Mouse (Mus musculus): ENCODE data around the gene Phb. TPM values are rescaled to one million over a fixed set of nuclear protein-coding genes. Genes with fewer than 3 reads are reported as not detected.

The Phb gene
- polyA plus RNA-seq, 1 experiment from 2014 or later, result 225 TPM

DNA sequence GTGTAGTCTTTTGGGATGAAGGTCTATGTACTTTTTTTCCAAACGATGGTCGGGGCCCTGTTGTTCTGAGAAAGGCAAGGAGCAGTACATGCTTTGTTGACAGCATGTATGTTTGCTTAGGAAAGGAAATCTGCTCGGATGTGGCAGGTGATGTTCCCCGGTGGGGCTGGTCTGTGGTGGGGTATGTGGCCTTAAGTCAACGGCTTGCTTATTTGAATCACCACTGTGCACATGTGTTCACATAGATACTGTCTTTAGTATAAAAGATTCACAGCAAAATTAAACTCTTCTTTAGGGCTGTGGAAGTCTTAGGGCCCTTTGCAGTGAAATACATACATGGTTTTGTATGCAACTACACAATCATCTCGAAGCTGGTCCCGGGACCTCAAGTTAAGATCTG lies 47.7 kb downstream of the Phb start:
- no peak for ATAC-seq (ENCODE audit: insufficient read depth, low FRiP score, low read depth)
- no peak overlapping the region for H3K27ac ChIP-seq
- peak overlapping the region; percentile 78 for H3K4me2 ChIP-seq
- H3K9ac ChIP-seq, result no peak overlapping the region
- H3K4me1 ChIP-seq, result peaks cover 15% of the 10 kb centered on the region; the same call in 1 of the 2 replicates
- H3K27me3 ChIP-seq (replicated peaks), result no peaks in the 10 kb centered on the region
- H3K9me3 ChIP-seq, result no peaks in the 10 kb centered on the region
- no peaks in the 10 kb centered on the region for H3K36me3 ChIP-seq
- peak overlapping the region; percentile 98 for H3K4me3 ChIP-seq (replicated peaks)
- WGBS, result 26% methylated on average over 7 of the region's 7 CpGs

DNA sequence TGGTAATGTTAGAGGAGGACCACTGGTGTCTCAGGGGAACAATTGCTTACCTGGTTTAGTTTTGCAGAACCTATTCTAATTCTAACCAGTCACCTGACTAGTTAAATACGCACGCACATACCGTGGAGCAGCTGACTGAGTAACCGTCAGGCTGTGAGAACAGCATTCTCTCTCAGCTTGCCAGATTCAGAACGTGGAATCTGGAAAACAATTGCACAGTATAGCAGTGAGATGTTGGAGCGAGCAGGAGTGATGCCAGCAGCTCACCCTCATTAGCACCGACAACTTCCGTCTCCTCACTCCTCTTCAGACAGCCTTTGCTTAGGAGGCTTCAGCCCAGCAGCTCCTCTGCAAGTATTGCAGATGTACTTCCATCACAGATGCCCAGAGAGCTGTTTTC lies 49.4 kb downstream of the Phb start:
- Histone ChIP-seq H3K9me3 (no peaks in the 10 kb centered on the region), H3K4me2 (no peak overlapping the region), H3K4me3 (replicated peaks) (no peak overlapping the region), H3K27me3 (replicated peaks) (no peaks in the 10 kb centered on the region), H3K9ac (no peak overlapping the region), H3K36me3 (no peaks in the 10 kb centered on the region), H3K27ac (no peak overlapping the region), H3K4me1 (peaks cover 15% of the 10 kb centered on the region; the same call in 1 of the 2 replicates)
- WGBS, result 59% methylated on average over 8 of the region's 8 CpGs
- ATAC-seq (ENCODE audit: insufficient read depth, low FRiP score, low read depth), result no peak

DNA sequence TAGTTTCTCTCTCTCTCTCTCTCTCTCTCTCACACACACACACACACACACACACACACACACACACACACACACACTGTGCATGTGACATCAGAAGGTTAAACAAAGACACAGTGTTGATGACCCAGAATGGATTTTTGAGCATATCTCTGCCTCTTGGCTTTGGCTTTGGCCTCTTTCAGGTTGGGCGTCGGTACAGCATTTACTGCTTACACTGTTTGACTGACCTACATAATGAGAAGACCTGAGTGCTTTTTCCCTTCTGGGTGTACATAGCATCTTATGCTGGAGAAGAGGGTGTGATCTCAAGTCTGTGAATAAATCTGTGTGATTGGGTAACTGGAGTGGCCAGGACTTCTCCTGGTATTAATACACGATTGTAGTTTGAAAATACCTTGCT lies 52.6 kb downstream of the Phb start:
- no peak overlapping the region for H3K4me3 ChIP-seq (replicated peaks)
- peaks cover 11% of the 10 kb centered on the region; the same call in 1 of the 2 replicates for H3K4me1 ChIP-seq
- ATAC-seq (ENCODE audit: insufficient read depth, low FRiP score, low read depth), result no peak
- H3K9ac ChIP-seq, result no peak overlapping the region
- H3K36me3 ChIP-seq, result no peaks in the 10 kb centered on the region
- no peak overlapping the region for H3K27ac ChIP-seq
- H3K9me3 ChIP-seq, result no peaks in the 10 kb centered on the region
- H3K4me2 ChIP-seq, result no peak overlapping the region
- WGBS, result 70% methylated on average over 3 of the region's 3 CpGs
- H3K27me3 ChIP-seq (replicated peaks), result no peaks in the 10 kb centered on the region

DNA sequence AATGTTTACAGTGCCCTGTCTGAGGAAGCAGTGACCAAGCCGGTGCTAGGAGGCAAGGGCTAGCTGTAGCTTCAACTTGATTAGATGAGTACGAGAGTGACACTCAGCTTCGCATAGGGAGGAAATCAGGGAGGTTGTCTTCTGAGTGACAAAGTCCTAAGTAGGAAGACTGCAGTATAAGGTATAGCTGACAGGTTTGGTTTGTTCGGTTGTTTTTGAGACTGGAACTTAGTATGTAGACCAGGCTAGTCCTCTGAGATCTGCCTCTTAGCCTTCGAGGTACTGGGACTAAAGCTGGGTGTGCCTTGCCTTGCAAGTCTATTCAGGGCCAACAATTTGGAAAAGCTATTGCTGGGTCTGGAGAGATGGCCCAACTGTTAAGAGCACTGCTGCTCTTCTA lies 56.5 kb downstream of the Phb start, which contains the start of gene B130006D01Rik:
TSS of gene B130006D01Rik (plus strand) at position 301 of the 400 bp plus-strand sequence.
- Histone ChIP-seq H3K4me3 (replicated peaks) (no peak within 1 kb of the TSS), H3K9ac (no peak within 1 kb of the TSS), H3K4me1 (no peaks in the 10 kb centered on the region), H3K4me2 (no peak within 1 kb of the TSS), H3K27ac (no peak within 1 kb of the TSS), H3K9me3 (no peaks in the 10 kb centered on the region), H3K27me3 (replicated peaks) (no peaks in the 10 kb centered on the region), H3K36me3 (no peaks in the 10 kb centered on the region)
- ATAC-seq (ENCODE audit: insufficient read depth, low FRiP score, low read depth), result no peak
- WGBS, result 85% methylated on average over 5 of the region's 5 CpGs

DNA sequence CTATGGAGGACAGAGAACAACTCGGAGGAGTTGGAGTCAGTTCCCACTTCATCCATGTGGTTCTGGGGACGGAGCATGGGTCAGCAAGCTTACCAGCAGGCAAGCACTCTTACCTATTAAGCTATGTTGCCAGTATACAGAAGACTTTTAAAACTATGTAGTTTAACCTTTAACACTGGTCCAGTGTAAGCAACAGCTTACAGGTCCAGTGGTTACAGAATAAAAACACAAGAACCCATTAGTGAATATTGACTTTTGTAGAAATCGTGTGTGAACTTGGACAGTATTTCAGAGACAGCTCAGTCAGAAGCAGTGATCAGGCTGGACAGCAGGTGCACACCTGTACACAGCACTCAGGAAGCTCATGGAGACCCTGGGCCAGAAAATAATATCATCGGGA lies 57.7 kb downstream of the Phb start:
- no peaks in the 10 kb centered on the region for H3K9me3 ChIP-seq
- ATAC-seq (ENCODE audit: insufficient read depth, low FRiP score, low read depth), result no peak
- 86% methylated on average over 4 of the region's 4 CpGs for WGBS

DNA sequence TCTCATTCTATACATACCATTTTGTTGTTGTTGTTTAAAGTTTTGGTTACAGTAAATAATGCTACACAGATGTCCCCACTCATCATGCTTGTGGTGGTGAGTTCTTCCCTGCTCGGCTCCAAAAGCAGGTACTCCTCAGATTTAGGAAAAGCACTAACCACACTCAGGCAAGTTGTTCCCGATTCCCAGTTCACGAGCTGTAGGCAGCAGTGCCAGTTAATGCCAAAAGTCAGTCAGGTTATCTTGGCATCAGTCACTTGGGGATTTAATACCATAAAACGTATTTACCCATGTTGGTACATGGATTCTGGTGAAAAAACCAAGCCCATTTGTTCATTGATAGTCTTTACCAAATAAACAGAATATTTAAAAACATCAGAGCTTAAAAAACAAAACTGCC lies 59.4 kb downstream of the Phb start:
- Histone ChIP-seq H3K36me3 (no peaks in the 10 kb centered on the region), H3K9me3 (no peaks in the 10 kb centered on the region), H3K4me3 (replicated peaks) (no peak overlapping the region), H3K4me1 (0 out of 2 replicates have a peak, but pooled peaks cover 3% of the 10 kb centered on the region), H3K27me3 (replicated peaks) (no peaks in the 10 kb centered on the region), H3K9ac (no peak overlapping the region), H3K27ac (no peak overlapping the region), H3K4me2 (no peak overlapping the region)
- ATAC-seq (ENCODE audit: insufficient read depth, low FRiP score, low read depth), result no peak
- WGBS, result 71% methylated on average over 4 of the region's 4 CpGs

More for the DNA sequence above, 57.7 kb downstream of the Phb start:
- H3K4me3 ChIP-seq (replicated peaks), result no peak overlapping the region
- H3K27ac ChIP-seq, result no peak overlapping the region
- no peak overlapping the region for H3K4me2 ChIP-seq
- no peaks in the 10 kb centered on the region for H3K27me3 ChIP-seq (replicated peaks)
- H3K9ac ChIP-seq, result no peak overlapping the region
- H3K36me3 ChIP-seq, result no peaks in the 10 kb centered on the region
- 0 out of 2 replicates have a peak, but pooled peaks cover 2% of the 10 kb centered on the region for H3K4me1 ChIP-seq

DNA sequence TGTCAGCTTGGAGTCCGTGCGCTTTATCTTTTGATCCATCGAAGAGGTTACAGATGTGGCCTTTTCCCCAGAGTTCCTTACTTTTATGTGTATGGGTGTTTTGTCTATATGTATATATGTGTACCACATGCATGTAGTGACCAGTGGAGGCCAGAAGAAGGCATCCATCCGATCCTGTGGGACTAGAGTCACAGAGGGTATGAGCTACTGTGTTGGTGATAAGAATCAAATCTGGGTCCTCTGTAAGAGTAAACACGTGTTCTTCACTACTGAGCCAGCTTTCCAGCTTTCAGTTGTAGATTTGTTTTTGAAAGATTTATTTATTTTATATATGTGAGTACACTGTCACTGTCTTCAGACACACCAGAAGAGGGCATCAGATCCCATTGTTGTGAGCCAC lies 61.2 kb downstream of the Phb start:
- no peaks in the 10 kb centered on the region for H3K9me3 ChIP-seq
- H3K9ac ChIP-seq, result no peak overlapping the region
- H3K36me3 ChIP-seq, result no peaks in the 10 kb centered on the region
- H3K27me3 ChIP-seq (replicated peaks), result no peaks in the 10 kb centered on the region
- H3K27ac ChIP-seq, result no peak overlapping the region
- no peak overlapping the region for H3K4me3 ChIP-seq (replicated peaks)
- ATAC-seq (ENCODE audit: insufficient read depth, low FRiP score, low read depth), result no peak
- H3K4me1 ChIP-seq, result 0 out of 2 replicates have a peak, but pooled peaks cover 3% of the 10 kb centered on the region
- WGBS, result 79% methylated on average over 5 of the region's 5 CpGs
- H3K4me2 ChIP-seq, result no peak overlapping the region

DNA sequence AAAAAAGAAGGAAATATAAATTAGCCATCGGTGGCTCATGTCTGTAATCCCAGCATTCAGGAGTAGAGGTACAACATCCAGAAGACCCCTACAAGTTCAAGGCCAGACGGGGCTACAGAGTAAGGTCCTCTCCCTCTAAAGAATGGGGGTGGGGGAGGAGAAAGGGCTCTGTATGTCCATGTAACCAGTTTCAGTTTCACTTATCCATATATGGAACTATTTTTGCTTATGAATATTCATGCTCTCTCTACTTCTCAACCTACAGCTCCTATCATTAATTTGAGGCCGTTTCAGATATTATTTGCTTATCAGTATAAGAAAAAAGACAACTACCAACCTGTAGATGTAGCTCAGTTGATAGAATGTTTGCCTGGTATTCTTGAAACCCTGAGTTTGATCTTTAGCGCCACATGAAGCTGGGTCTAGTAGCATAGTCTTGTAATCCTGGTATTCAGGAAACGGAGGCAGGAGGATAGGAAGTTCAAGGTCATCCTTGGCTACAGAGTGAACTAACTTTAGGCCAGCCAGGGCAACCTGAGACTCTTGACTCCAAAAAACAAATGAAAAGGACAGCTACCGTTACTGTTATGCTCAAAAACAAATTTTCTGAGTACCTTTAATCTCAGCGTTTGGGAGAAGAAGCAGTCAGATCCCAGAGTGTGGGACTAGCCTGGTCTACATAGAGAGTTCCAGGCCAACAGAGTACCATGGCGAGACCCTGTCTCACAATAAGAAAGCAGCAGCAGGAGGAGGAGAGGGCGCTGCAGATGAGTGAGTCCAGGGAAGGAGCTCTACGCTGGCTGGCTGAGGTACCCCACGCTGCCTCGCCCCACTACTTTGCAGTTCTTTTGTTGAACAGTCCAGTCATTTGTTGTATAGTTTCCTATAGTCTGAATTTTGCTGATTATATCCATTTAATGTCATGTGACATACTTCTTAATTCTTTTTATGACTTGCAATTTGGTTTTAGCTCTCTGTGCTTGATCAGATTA lies 62.5 kb downstream of the Phb start:
- WGBS, result 76% methylated on average over 12 of the region's 12 CpGs
- ATAC-seq (ENCODE audit: insufficient read depth, low FRiP score, low read depth), result no peak

More for the DNA sequence above, 62.5 kb downstream of the Phb start:
- no peak overlapping the region for H3K4me3 ChIP-seq (replicated peaks)
- 0 out of 2 replicates have a peak, but pooled peaks cover 3% of the 10 kb centered on the region for H3K4me1 ChIP-seq
- no peak overlapping the region for H3K4me2 ChIP-seq
- no peaks in the 10 kb centered on the region for H3K9me3 ChIP-seq
- H3K9ac ChIP-seq, result no peak overlapping the region
- H3K27ac ChIP-seq, result no peak overlapping the region
- H3K27me3 ChIP-seq (replicated peaks), result no peaks in the 10 kb centered on the region
- H3K36me3 ChIP-seq, result no peaks in the 10 kb centered on the region

Other genes with a start within 250 kb of the Phb start
- gene Nxph3, start 152.4 kb upstream of the Phb start, polyA plus RNA-seq (2015; fragmentation: Nextera tagmentation; extraction: Ambion mirVana), result 0.58 and 0.83 TPM in 2 replicates
- 10.2 and 10.9 TPM in 2 replicates for gene Ngfr, start 79.2 kb upstream of the Phb start, polyA plus RNA-seq (2015; fragmentation: Nextera tagmentation; extraction: Ambion mirVana)
- gene Zfp652, start 45.7 kb downstream of the Phb start, polyA plus RNA-seq (2015; fragmentation: Nextera tagmentation; extraction: Ambion mirVana), result 21.1 and 21.7 TPM in 2 replicates
- 1.0 and 1.1 TPM in 2 replicates for gene B130006D01Rik, start 56.6 kb downstream of the Phb start, polyA plus RNA-seq (2015; fragmentation: Nextera tagmentation; extraction: Ambion mirVana)
- gene Phospho1, start 157.5 kb downstream of the Phb start, polyA plus RNA-seq (2015; fragmentation: Nextera tagmentation; extraction: Ambion mirVana), result 0.86 and 1.2 TPM in 2 replicates
- gene Gngt2, start 170.3 kb downstream of the Phb start, polyA plus RNA-seq (2015; fragmentation: Nextera tagmentation; extraction: Ambion mirVana), result 16.9 and 17.1 TPM in 2 replicates
- gene Abi3, start 175.5 kb downstream of the Phb start, polyA plus RNA-seq (2015; fragmentation: Nextera tagmentation; extraction: Ambion mirVana), result 7.4 and 9.8 TPM in 2 replicates
- 8.9 and 9.6 TPM in 2 replicates for gene B4galnt2, start 247.9 kb downstream of the Phb start, polyA plus RNA-seq (2015; fragmentation: Nextera tagmentation; extraction: Ambion mirVana)